Mouse (Mus musculus) CH12.LX (cell line): ENCODE measurements at regions not wholly inside any gene's neighbourhood (a gene's known extent, or its start where the extent isn't known, plus 50 kb on each side); places are given as distances from the start of the nearest gene placed in this dataset.

Source experiments
- DNase-seq: peaks from one replicate; pipeline ENCODE4 v3.0.0-alpha.2; 2013; ENCODE audit errors: extremely low read depth
- H3K27ac ChIP-seq: 2 replicates; pipeline ENCODE4 v1.5.1; 2012; ENCODE audit warnings: low read depth, mild to moderate bottlenecking, control low read depth, moderate library complexity; ENCODE audit not compliant: insufficient read depth
- H3K27me3 ChIP-seq: replicated peaks from 2 replicates; pipeline ENCODE3; 2012; ENCODE audit warnings: inconsistent platforms
- H3K36me3 ChIP-seq, 2 experiments: replicated peaks in 1 of 2; 2 replicates each; pipeline versions ENCODE3 to v1.6.1; 2012; ENCODE audit warnings: inconsistent platforms in 1 of 2, low read length in 1 of 2, mild to moderate bottlenecking in 1 of 2, mixed read lengths in 1 of 2, moderate library complexity in 1 of 2; ENCODE audit not compliant: control insufficient read depth in 1 of 2, insufficient read depth in 1 of 2
- H3K4me1 ChIP-seq, 2 experiments: 2 replicates each; pipeline ENCODE4 v1.6.1; 2012; ENCODE audit warnings: inconsistent platforms in 1 of 2, moderate library complexity in 1 of 2; ENCODE audit not compliant: insufficient read depth in 2 of 2, control insufficient read depth in 1 of 2
- H3K4me2 ChIP-seq: 2 replicates; pipeline ENCODE4 v1.6.1; 2012; ENCODE audit warnings: low read depth, mild to moderate bottlenecking, control low read depth; ENCODE audit not compliant: poor library complexity, insufficient read depth, severe bottlenecking
- H3K4me3 ChIP-seq, 3 experiments: fragments of 150-350 bp in 1 of 3; sonication (generic) in 1 of 3; replicated peaks in 1 of 3; 2 replicates each; pipeline versions ENCODE3 to v1.5.1; 2011 to 2012; ENCODE audit warnings: low read depth in 2 of 3, low read length in 2 of 3, mild to moderate bottlenecking in 2 of 3, moderate library complexity in 2 of 3, control low read depth in 1 of 3, improper control_type of control experiment in 1 of 3, inconsistent platforms in 1 of 3, mixed read lengths in 1 of 3; ENCODE audit not compliant: poor library complexity in 1 of 3
- H3K79me2 ChIP-seq: replicated peaks from 2 replicates; pipeline ENCODE4 v1.6.1; 2012; ENCODE audit warnings: mild to moderate bottlenecking, moderate library complexity; ENCODE audit not compliant: control insufficient read depth, poor library complexity, insufficient read depth, severe bottlenecking; ENCODE audit errors: extremely low read depth
- H3K9ac ChIP-seq: 2 replicates; pipeline ENCODE4 v1.6.1; 2012; ENCODE audit warnings: low read depth, mild to moderate bottlenecking, control low read depth, moderate library complexity; ENCODE audit not compliant: insufficient read depth
- H3K9me3 ChIP-seq: replicated peaks from 2 replicates; pipeline ENCODE3; 2012; ENCODE audit warnings: low read length, inconsistent platforms, mixed read lengths
- BHLHE40 ChIP-seq: IDR thresholded peaks from 2 replicates; pipeline ENCODE4 v1.6.1; 2011; ENCODE audit warnings: mild to moderate bottlenecking, low read depth, low read length, improper control_type of control experiment
- CHD2 ChIP-seq: IDR thresholded peaks from 2 replicates; pipeline ENCODE4 v1.6.1; 2011; ENCODE audit warnings: low read length, improper control_type of control experiment
- CTCF ChIP-seq, 2 experiments: IDR thresholded peaks in 1 of 2; conservative IDR thresholded peaks in 1 of 2; 2 replicates each; pipeline ENCODE4 v1.5.1; 2011 to 2012; ENCODE audit warnings: low read depth in 2 of 2, low read length in 2 of 2, improper control_type of control experiment in 1 of 2, inconsistent platforms in 1 of 2, mild to moderate bottlenecking in 1 of 2, moderate library complexity in 1 of 2
- E2F4 ChIP-seq: IDR thresholded peaks from 2 replicates; pipeline ENCODE4 v1.6.1; 2011; ENCODE audit warnings: low read depth, low read length, improper control_type of control experiment; ENCODE audit not compliant: insufficient replicate concordance
- EP300 ChIP-seq: IDR thresholded peaks from 2 replicates; pipeline ENCODE4 v1.6.1; 2011; ENCODE audit warnings: low read length, improper control_type of control experiment
- ETS1 ChIP-seq: conservative IDR thresholded peaks from 2 replicates; pipeline ENCODE4 v1.6.1; 2012; ENCODE audit warnings: low read depth, mild to moderate bottlenecking, inconsistent platforms, low read length, improper control_type of control experiment, moderate library complexity
- HCFC1 ChIP-seq: IDR thresholded peaks from 2 replicates; pipeline ENCODE4 v1.6.1; 2012; ENCODE audit warnings: low read depth, mild to moderate bottlenecking, inconsistent platforms, low read length, improper control_type of control experiment
- IRF4 ChIP-seq: IDR thresholded peaks from 2 replicates; pipeline ENCODE4 v1.6.1; 2014; ENCODE audit warnings: low read depth, mild to moderate bottlenecking, inconsistent platforms, low read length, improper control_type of control experiment
- JUN ChIP-seq: IDR thresholded peaks from 2 replicates; pipeline ENCODE4 v1.6.1; 2011; ENCODE audit warnings: low read depth, mild to moderate bottlenecking, low read length, improper control_type of control experiment, moderate library complexity; ENCODE audit not compliant: insufficient read depth
- JUND ChIP-seq: conservative IDR thresholded peaks from 2 replicates; pipeline ENCODE4 v1.6.1; 2011; ENCODE audit warnings: low read depth, low read length, improper control_type of control experiment
- KAT2A ChIP-seq: IDR thresholded peaks from 2 replicates; pipeline ENCODE4 v1.6.1; 2012; ENCODE audit warnings: low read length, improper control_type of control experiment, inconsistent platforms; ENCODE audit not compliant: insufficient replicate concordance
- MAFK ChIP-seq: IDR thresholded peaks from 2 replicates; pipeline ENCODE4 v1.6.1; 2011; ENCODE audit warnings: low read length, improper control_type of control experiment; ENCODE audit not compliant: insufficient replicate concordance
- MAX ChIP-seq: IDR thresholded peaks from 2 replicates; pipeline ENCODE4 v1.6.1; 2011; ENCODE audit warnings: low read length, improper control_type of control experiment
- MAZ ChIP-seq: IDR thresholded peaks from 2 replicates; pipeline ENCODE4 v1.6.1; 2012; ENCODE audit warnings: low read depth, mild to moderate bottlenecking, inconsistent platforms, low read length, improper control_type of control experiment, moderate library complexity
- MEF2A ChIP-seq: IDR thresholded peaks from 2 replicates; pipeline ENCODE4 v1.6.1; 2014; ENCODE audit warnings: low read depth, mild to moderate bottlenecking, inconsistent platforms, low read length, improper control_type of control experiment, borderline replicate concordance
- MYC ChIP-seq: IDR thresholded peaks from 2 replicates; pipeline ENCODE4 v1.6.1; 2011; ENCODE audit warnings: low read depth, mild to moderate bottlenecking, improper control_type of control experiment, low read length
- NRF1 ChIP-seq: IDR thresholded peaks from 2 replicates; pipeline ENCODE4 v1.6.1; 2014; ENCODE audit warnings: low read depth, mild to moderate bottlenecking, inconsistent platforms, low read length, improper control_type of control experiment, moderate library complexity
- POLR2A ChIP-seq: IDR thresholded peaks from 2 replicates; pipeline ENCODE4 v1.6.1; 2011; ENCODE audit warnings: low read depth, mild to moderate bottlenecking, improper control_type of control experiment, low read length
- RAD21 ChIP-seq: IDR thresholded peaks from 2 replicates; pipeline ENCODE4 v1.6.1; 2011; ENCODE audit warnings: low read depth, mild to moderate bottlenecking, low read length, improper control_type of control experiment, moderate library complexity
- SMC3 ChIP-seq: IDR thresholded peaks from 2 replicates; pipeline ENCODE4 v1.6.1; 2011; ENCODE audit warnings: low read depth, low read length, improper control_type of control experiment
- TBP ChIP-seq: conservative IDR thresholded peaks from 2 replicates; pipeline ENCODE4 v1.6.1; 2011; ENCODE audit warnings: low read depth, low read length, improper control_type of control experiment
- TCF12 ChIP-seq: IDR thresholded peaks from 2 replicates; pipeline ENCODE4 v1.6.1; 2014; ENCODE audit warnings: low read depth, mild to moderate bottlenecking, inconsistent platforms, low read length, improper control_type of control experiment
- USF1 ChIP-seq: IDR thresholded peaks from 2 replicates; pipeline ENCODE4 v1.6.1; 2014; ENCODE audit warnings: low read depth, mild to moderate bottlenecking, inconsistent platforms, low read length, improper control_type of control experiment
- ZC3H11A ChIP-seq: IDR thresholded peaks from 2 replicates; pipeline ENCODE4 v1.6.1; 2012; ENCODE audit warnings: low read depth, mild to moderate bottlenecking, inconsistent platforms, low read length, improper control_type of control experiment
- ZKSCAN1 ChIP-seq: IDR thresholded peaks from 2 replicates; pipeline ENCODE4 v1.6.1; 2012; ENCODE audit warnings: low read depth, inconsistent platforms, low read length, improper control_type of control experiment, borderline replicate concordance
- dilution Hi-C: fragments of 300-500 bp; cut with MboI; formaldehyde crosslinking; loops from 2 replicates; pipeline ENCODE4 v1.14.3; 2020; ENCODE audit warnings: low sequenced_read_pairs; ENCODE audit not compliant: extremely low pct_unique_long_range_greater_than_20kb, extremely low pct_ligation_motif_present
- in situ Hi-C: fragments of 300-500 bp; cut with MboI; formaldehyde crosslinking; loops from 3 replicates; pipeline ENCODE4 v1.14.3; 2019; ENCODE audit warnings: low sequenced_read_pairs, low pct_ligation_motif_present, low pct_unique_long_range_greater_than_20kb, mixed read lengths

DNA sequence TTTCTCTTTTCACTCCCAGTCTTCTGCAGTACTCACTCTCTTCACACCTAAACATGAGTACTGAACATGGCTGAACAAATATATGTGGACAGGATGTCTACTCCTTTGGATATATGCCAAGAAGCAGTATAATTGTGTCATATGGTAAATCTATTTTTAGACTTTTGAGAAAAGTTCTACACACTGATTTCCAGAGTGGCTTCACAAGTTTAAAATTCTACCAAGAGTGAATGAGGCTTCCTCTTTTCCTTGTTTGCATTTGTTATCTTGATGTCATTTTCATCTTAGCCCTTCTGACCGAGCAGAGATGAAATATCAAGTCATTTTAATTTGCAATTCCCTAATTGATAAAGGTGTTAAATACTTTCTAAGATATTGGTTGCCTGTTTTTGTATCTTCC lies 1254.6 kb upstream of the Zeb2 start:
- Histone ChIP-seq H3K36me3 (peaks cover 6 to 8% of the 10 kb centered on the region in 2 experiments), H3K27ac (peak overlapping the region; percentile 98), H3K4me3 (no peak overlapping the region), H3K9ac (peak overlapping the region; percentile 78), H3K9me3 (peaks cover 18% of the 10 kb centered on the region), H3K4me1 (peaks cover 6 to 54% of the 10 kb centered on the region in 2 experiments; a peak in 3 of 4 replicates), H3K27me3 (no peaks in the 10 kb centered on the region), H3K79me2 (no peaks in the 10 kb centered on the region), H3K4me2 (no peak overlapping the region)
- TF ChIP-seq CTCF (conservative IDR thresholded peaks at IDR 0.05 in 1 of 2, IDR thresholded peaks at IDR 0.05 in 1 of 2; ENCODE audit: low read depth in 2 of 2, low read length in 2 of 2), result no peak
- peak; percentile 52; the same call in 1 of the 2 replicates for TF ChIP-seq ETS1
- no peak for TF ChIP-seq NRF1
- TF ChIP-seq IRF4, result no peak
- TF ChIP-seq MEF2A, result peak; percentile 93
- 0 out of 2 replicates have a peak, but pooled peaks have one; percentile 15 for TF ChIP-seq EP300
- DNase-seq, result no peak
- in situ Hi-C loops, result no loop called here
- dilution Hi-C loops, result no loop called here

DNA sequence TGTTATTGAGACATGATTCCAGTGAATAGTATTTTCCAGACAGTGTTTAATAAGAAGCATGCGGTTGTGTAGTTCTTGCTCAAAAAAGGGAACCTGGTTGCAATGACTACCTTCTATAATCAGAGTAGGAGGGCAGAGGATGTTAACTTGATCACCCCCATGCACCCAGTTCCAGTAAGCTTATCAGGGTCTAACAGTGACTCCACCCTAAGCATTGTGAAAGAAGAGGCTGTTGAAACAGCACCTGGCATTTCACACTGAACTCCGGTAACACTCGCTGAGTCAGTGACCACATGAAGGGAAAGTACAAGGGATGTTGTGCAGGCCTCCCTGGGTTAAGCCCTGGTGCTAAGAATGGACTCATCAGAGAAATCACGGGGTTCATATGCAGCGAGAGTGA lies 1253.8 kb upstream of the Zeb2 start:
- Histone ChIP-seq H3K36me3 (peaks cover 6 to 8% of the 10 kb centered on the region in 2 experiments), H3K79me2 (no peaks in the 10 kb centered on the region), H3K4me3 (no peak overlapping the region), H3K4me1 (peaks cover 6 to 62% of the 10 kb centered on the region in 2 experiments; a peak in 3 of 4 replicates), H3K4me2 (no peak overlapping the region; the same call in 1 of the 2 replicates), H3K27ac (peak overlapping the region; percentile 97)
- in situ Hi-C loops (no loop called here), dilution Hi-C loops (no loop called here)
- DNase-seq, result peak; percentile 97
- TF ChIP-seq ZKSCAN1 (no peak), EP300 (peak; percentile 98), HCFC1 (peak; percentile 38; the same call in 1 of the 2 replicates), MEF2A (peak; percentile 97), MAFK (peak; percentile 90), MAX (peak; percentile 80), RAD21 (peak; percentile 41), CHD2 (peak; percentile 86), ZC3H11A (no peak), KAT2A (no peak; the same call in 1 of the 2 replicates), MAZ (peak; percentile 81; the same call in 1 of the 2 replicates), MYC (peak; percentile 89), USF1 (no peak), TCF12 (peak; percentile 99), E2F4 (no peak), IRF4 (peak; percentile 92), SMC3 (peak; percentile 44), POLR2A (peak; percentile 50), BHLHE40 (peak; percentile 86), ETS1 (peak; percentile 91), JUN (peak; percentile 82), TBP (0 out of 2 replicates have a peak, but pooled peaks have one; percentile 53), JUND (peak; percentile 71)
- TF ChIP-seq, all 38 proteins: peak for 18
- peak overlapping the region; percentile 71 for H3K9ac ChIP-seq
- peaks cover 18% of the 10 kb centered on the region for H3K9me3 ChIP-seq
- H3K27me3 ChIP-seq, result no peaks in the 10 kb centered on the region
